Mouse (Mus musculus): ENCODE measurements at regions not wholly inside any gene's neighbourhood (a gene's known extent, or its start where the extent isn't known, plus 50 kb on each side); places are given as distances from the start of the nearest gene placed in this dataset.

- H3K36me3 ChIP-seq (replicated peaks), result no peaks in the 10 kb centered on the region
- H3K9me3 ChIP-seq, result no peaks in the 10 kb centered on the region
- H3K27ac ChIP-seq, result no peak overlapping the region
- 80% methylated on average over 2 of the region's 2 CpGs for WGBS
- no peaks in the 10 kb centered on the region for H3K4me1 ChIP-seq
- ATAC-seq (ENCODE audit: low FRiP score), result no peak
- no peak overlapping the region for H3K4me3 ChIP-seq (replicated peaks)
- H3K4me2 ChIP-seq, result no peak overlapping the region
- no peak overlapping the region for H3K9ac ChIP-seq
- H3K27me3 ChIP-seq, result no peaks in the 10 kb centered on the region
Measured at GRCm38 (mm10) chrX:9738904-9739303, 76.1 kb upstream of the Dynlt3 start.

- no peaks in the 10 kb centered on the region for H3K36me3 ChIP-seq (replicated peaks)
- no peaks in the 10 kb centered on the region for H3K4me1 ChIP-seq
- H3K4me3 ChIP-seq (replicated peaks), result no peak overlapping the region
- H3K27ac ChIP-seq, result no peak overlapping the region
- no peak overlapping the region for H3K9ac ChIP-seq
- H3K27me3 ChIP-seq, result no peaks in the 10 kb centered on the region
- H3K9me3 ChIP-seq, result no peaks in the 10 kb centered on the region
- WGBS, result 85% methylated on average over 3 of the region's 3 CpGs
- ATAC-seq (ENCODE audit: low FRiP score), result no peak
- H3K4me2 ChIP-seq, result no peak overlapping the region
Measured at GRCm38 (mm10) chrX:9742518-9742917, 79.7 kb upstream of the Dynlt3 start.

- no peaks in the 10 kb centered on the region for H3K36me3 ChIP-seq (replicated peaks)
- H3K9ac ChIP-seq, result peak overlapping the region; percentile 17
- 15% methylated on average over 21 of the region's 27 CpGs for whole genome bisulfite sequencing
- no peaks in the 10 kb centered on the region for H3K9me3 ChIP-seq
- peak overlapping the region; percentile 56 for H3K4me2 ChIP-seq
- H3K27me3 ChIP-seq, result no peaks in the 10 kb centered on the region
- peak overlapping the region; percentile 38 for H3K4me3 ChIP-seq (replicated peaks)
- H3K4me1 ChIP-seq, result no peaks in the 10 kb centered on the region
- peak; percentile 71; the same call in 1 of the 2 replicates for ATAC-seq (ENCODE audit: low FRiP score)
- H3K27ac ChIP-seq, result no peak overlapping the region
Measured at GRCm38 (mm10) chrX:9747305-9747938, 84.6 kb upstream of the Dynlt3 start.

GRCm38 (mm10) chrX:9752954-9753572, 90.3 kb upstream of the Dynlt3 start:
- H3K9me3 ChIP-seq, result no peaks in the 10 kb centered on the region
- no peak overlapping the region for H3K4me2 ChIP-seq
- no peaks in the 10 kb centered on the region for H3K27me3 ChIP-seq
- H3K4me1 ChIP-seq, result no peaks in the 10 kb centered on the region
- no peaks in the 10 kb centered on the region for H3K36me3 ChIP-seq (replicated peaks)
- H3K4me3 ChIP-seq (replicated peaks), result no peak overlapping the region
- H3K9ac ChIP-seq, result no peak overlapping the region
- no peak overlapping the region for H3K27ac ChIP-seq
- WGBS, result 88% methylated on average over 5 of the region's 5 CpGs
- no peak for ATAC-seq (ENCODE audit: low FRiP score)

GRCm38 (mm10) chrX:9769540-9769939, 77.2 kb upstream of the Hypm start:
- no peaks in the 10 kb centered on the region for H3K36me3 ChIP-seq (replicated peaks)
- H3K9me3 ChIP-seq, result no peaks in the 10 kb centered on the region
- ATAC-seq (ENCODE audit: low FRiP score), result no peak
- H3K4me2 ChIP-seq, result no peak overlapping the region
- no peaks in the 10 kb centered on the region for H3K4me1 ChIP-seq
- H3K27me3 ChIP-seq, result no peaks in the 10 kb centered on the region
- no peak overlapping the region for H3K9ac ChIP-seq
- H3K27ac ChIP-seq, result no peak overlapping the region
- no peak overlapping the region for H3K4me3 ChIP-seq (replicated peaks)

- H3K27ac ChIP-seq, result no peak overlapping the region
- H3K9me3 ChIP-seq, result no peaks in the 10 kb centered on the region
- H3K4me3 ChIP-seq (replicated peaks), result no peak overlapping the region
- H3K27me3 ChIP-seq, result no peaks in the 10 kb centered on the region
- H3K4me1 ChIP-seq, result no peaks in the 10 kb centered on the region
- ATAC-seq (ENCODE audit: low FRiP score), result no peak
- H3K9ac ChIP-seq, result no peak overlapping the region
- H3K4me2 ChIP-seq, result no peak overlapping the region
- no peaks in the 10 kb centered on the region for H3K36me3 ChIP-seq (replicated peaks)
- WGBS, result 85% methylated on average over 4 of the region's 4 CpGs
Measured at GRCm38 (mm10) chrX:9777498-9777897, 69.2 kb upstream of the Hypm start.

GRCm38 (mm10) chrX:9789542-9789941, 57.2 kb upstream of the Hypm start:
- Histone ChIP-seq H3K9me3 (no peaks in the 10 kb centered on the region), H3K27ac (no peak overlapping the region), H3K9ac (no peak overlapping the region), H3K4me2 (no peak overlapping the region), H3K36me3 (replicated peaks) (no peaks in the 10 kb centered on the region), H3K4me1 (no peaks in the 10 kb centered on the region), H3K4me3 (replicated peaks) (no peak overlapping the region), H3K27me3 (no peaks in the 10 kb centered on the region)
- 83% methylated on average over 3 of the region's 3 CpGs for WGBS
- no peak for ATAC-seq (ENCODE audit: low FRiP score)

Data from forebrain, embryonic 12.5 days (tissue).